Mouse (Mus musculus) intestine, embryonic 15.5 days (tissue): Measurements from ENCODE around the gene Pcyt2. TPM values are rescaled to one million over a fixed set of nuclear protein-coding genes. Genes with fewer than 3 reads are reported as not detected.

Experiments used
- ATAC-seq: fragments of 200-750 bp; cut with Nextera tagmentation; 2 replicates; pipeline ENCODE4 v1.8.0; 2017; ENCODE audit warnings: moderate TSS enrichment, moderate library complexity
- H3K27ac ChIP-seq: fragments of 300-500 bp; sonication (generic); 2 replicates; pipeline ENCODE4 v1.5.1; 2015; ENCODE audit warnings: mild to moderate bottlenecking, inconsistent platforms
- H3K27me3 ChIP-seq: fragments of 300-500 bp; sonication (generic); replicated peaks from 2 replicates; pipeline ENCODE4 v1.6.1; 2015; ENCODE audit warnings: inconsistent platforms
- H3K36me3 ChIP-seq: fragments of 300-500 bp; sonication (generic); 2 replicates; pipeline ENCODE4 v1.6.1; 2015; ENCODE audit warnings: inconsistent platforms
- H3K4me1 ChIP-seq: fragments of 300-500 bp; sonication (generic); replicated peaks from 2 replicates; pipeline ENCODE4 v1.6.1; 2015; ENCODE audit warnings: inconsistent platforms
- H3K4me2 ChIP-seq: fragments of 300-500 bp; sonication (generic); replicated peaks from 2 replicates; pipeline ENCODE4 v1.6.1; 2015; ENCODE audit warnings: mild to moderate bottlenecking, inconsistent platforms
- H3K4me3 ChIP-seq: fragments of 300-500 bp; sonication (generic); replicated peaks from 2 replicates; pipeline ENCODE4 v1.5.1; 2015; ENCODE audit warnings: inconsistent platforms
- H3K9ac ChIP-seq: fragments of 300-500 bp; sonication (generic); 2 replicates; pipeline ENCODE4 v1.6.1; 2015; ENCODE audit warnings: inconsistent platforms
- H3K9me3 ChIP-seq: fragments of 300-500 bp; sonication (generic); 2 replicates; pipeline ENCODE4 v1.6.1; 2016; ENCODE audit warnings: inconsistent platforms
- WGBS: fragments of 180-500 bp; shearing (Covaris S2); methylation state at CpG from one replicate; pipeline ENCODE4 v1.1.7; 2015; 5-methylcytosine and 5-hydroxymethylcytosine counted together
- polyA plus RNA-seq: library from polyadenylated mRNA; unstranded; fragments of >200 nt; fragmentation: Nextera tagmentation; extraction: Ambion mirVana; gene quantifications from 2 replicates; pipeline ENCODE4 v1.2.1, GENCODE M21; 2015

Pcyt2 gene
- polyA plus RNA-seq, 1 experiment from 2014 or later, result 250 TPM

DNA sequence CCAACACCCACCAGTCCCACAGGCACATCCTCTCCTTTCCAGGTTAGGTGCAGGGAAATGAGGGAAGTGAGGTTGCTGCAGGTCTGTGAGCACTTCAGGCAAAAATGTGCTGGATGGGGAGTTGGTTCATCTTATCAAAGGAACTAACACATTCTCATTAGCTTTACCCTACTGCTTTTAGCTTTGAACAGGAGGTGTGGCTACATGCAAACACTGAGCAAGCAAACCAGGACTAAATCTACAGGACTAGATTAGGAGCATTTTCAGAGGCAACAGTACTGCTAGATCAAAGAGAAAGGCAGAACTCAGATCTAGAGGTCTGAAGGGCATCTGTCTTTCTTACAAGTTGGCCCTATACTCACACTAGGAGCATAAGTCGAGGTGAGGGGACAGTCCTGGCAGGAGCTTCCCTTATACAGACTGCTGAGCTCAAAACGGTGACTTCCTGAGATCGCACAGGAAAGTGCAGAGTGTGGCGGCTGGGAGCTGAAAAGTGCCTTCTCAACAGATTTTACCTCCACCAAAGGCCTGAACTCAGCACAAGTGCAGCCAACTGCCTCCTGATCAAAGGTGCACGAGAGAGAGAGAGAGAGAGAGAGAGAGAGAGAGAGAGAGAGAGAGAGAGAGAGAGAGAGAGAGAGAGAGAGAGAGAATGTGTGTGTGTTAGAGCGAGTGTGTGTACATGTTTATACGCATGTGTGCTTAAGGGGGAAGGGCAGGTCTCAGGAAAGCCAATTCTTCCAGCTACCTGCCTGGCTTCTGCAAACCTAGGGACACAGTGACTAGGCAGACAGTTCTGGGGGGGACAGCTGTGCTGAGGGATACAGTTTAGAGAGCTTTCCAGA is 13.4 kb upstream of the Pcyt2 start:
- peaks cover 39% of the 10 kb centered on the region for H3K4me1 ChIP-seq
- no peaks in the 10 kb centered on the region for H3K9me3 ChIP-seq
- 24% methylated on average over 7 of the region's 7 CpGs for WGBS
- ATAC-seq, result no peak
- no peaks in the 10 kb centered on the region for H3K27me3 ChIP-seq
- H3K4me3 ChIP-seq, result 0 out of 2 replicates have a peak overlapping the region, but pooled peaks have one; percentile 94
- peak overlapping the region; percentile 79 for H3K27ac ChIP-seq
- H3K4me2 ChIP-seq, result peak overlapping the region; percentile 85
- H3K36me3 ChIP-seq, result peaks cover 13% of the 10 kb centered on the region
- H3K9ac ChIP-seq, result peak overlapping the region; percentile 29

DNA sequence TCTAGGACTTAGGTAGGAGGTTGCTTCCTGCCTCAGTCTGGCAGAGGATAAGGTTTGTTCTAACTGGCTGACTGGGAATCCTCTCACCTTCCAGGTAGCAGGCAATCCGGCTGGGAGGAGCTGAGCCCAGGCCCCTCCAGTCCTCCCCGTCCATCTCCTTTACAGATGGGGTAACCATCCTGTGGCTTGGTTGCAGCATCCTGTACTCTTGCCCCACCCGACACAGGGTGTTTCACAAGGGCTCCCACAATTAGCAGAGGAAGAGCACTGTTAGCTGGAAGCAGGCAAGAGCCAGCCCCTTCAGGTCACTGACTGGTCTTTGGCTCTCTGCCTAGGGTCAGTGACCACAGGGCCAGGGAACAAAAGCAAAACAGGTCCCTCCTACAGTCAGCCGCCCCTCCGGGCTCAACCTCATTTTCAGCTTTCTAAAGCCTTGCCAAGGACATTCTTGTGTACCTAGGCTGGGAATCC is 12.7 kb upstream of the Pcyt2 start:
- no peaks in the 10 kb centered on the region for H3K9me3 ChIP-seq
- H3K9ac ChIP-seq, result peak overlapping the region; percentile 29
- WGBS, result 54% methylated on average over 5 of the region's 5 CpGs
- H3K36me3 ChIP-seq, result peaks cover 13% of the 10 kb centered on the region
- ATAC-seq, result no peak
- peak overlapping the region; percentile 85 for H3K4me2 ChIP-seq
- peak overlapping the region; percentile 17; the same call in 1 of the 2 replicates for H3K4me3 ChIP-seq
- H3K27me3 ChIP-seq, result no peaks in the 10 kb centered on the region
- peak overlapping the region; percentile 79 for H3K27ac ChIP-seq
- peaks cover 44% of the 10 kb centered on the region for H3K4me1 ChIP-seq

DNA sequence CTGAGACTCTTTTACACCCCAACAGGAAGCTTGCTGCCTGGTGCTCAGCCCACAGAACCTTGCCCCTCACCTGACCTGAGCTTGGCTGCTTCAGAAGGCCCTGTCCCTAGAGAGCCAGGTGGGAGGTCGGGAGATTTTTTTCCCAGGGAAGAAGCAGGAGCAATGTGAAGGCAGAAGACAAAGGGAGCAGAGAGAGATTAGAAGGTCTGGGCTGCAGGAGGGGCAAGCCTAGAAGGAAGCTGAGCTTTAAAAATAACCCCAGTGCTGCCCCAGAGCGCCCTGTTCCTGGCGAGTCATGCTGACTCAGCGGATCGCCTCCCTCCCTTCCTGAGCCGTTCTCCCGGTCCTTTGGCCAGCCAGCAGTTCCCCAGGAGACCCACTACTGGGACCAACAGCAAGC is 12.2 kb upstream of the Pcyt2 start:
- Histone ChIP-seq H3K4me3 (peak overlapping the region; percentile 17; the same call in 1 of the 2 replicates), H3K36me3 (peaks cover 13% of the 10 kb centered on the region), H3K9me3 (no peaks in the 10 kb centered on the region), H3K27me3 (no peaks in the 10 kb centered on the region), H3K9ac (peak overlapping the region; percentile 29), H3K27ac (peak overlapping the region; percentile 79), H3K4me2 (peak overlapping the region; percentile 85), H3K4me1 (peaks cover 48% of the 10 kb centered on the region)
- WGBS, result 34% methylated on average over 7 of the region's 7 CpGs
- ATAC-seq, result 0 out of 2 replicates have a peak, but pooled peaks have one; percentile 9

DNA sequence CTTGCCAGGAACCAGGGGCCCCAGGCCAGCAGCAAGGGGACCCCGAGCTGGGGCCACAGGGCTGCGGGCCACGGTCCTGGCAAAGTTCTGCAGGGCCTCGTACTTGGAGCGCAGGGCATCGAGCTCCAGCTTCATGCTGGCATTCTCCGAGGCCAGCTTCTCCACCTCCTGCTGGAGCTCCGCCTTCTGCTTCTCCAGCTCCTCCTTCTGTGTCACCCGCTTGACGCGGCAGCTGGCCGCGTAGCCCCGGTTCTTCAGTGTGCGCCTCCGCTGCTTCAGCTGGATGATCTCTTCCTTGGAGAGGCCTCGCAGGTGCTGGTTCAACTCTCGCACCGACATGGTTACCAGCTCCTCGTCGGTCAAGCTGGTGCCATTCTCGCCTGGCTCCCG is 11.6 kb upstream of the Pcyt2 start:
- H3K36me3 ChIP-seq, result peaks cover 13% of the 10 kb centered on the region
- no peak overlapping the region for H3K4me3 ChIP-seq
- H3K4me2 ChIP-seq, result peak overlapping the region; percentile 85
- no peaks in the 10 kb centered on the region for H3K9me3 ChIP-seq
- no peaks in the 10 kb centered on the region for H3K27me3 ChIP-seq
- peak overlapping the region; percentile 79 for H3K27ac ChIP-seq
- H3K9ac ChIP-seq, result peak overlapping the region; percentile 29
- ATAC-seq, result no peak
- H3K4me1 ChIP-seq, result peaks cover 48% of the 10 kb centered on the region
- WGBS, result 71% methylated on average over 23 of the region's 23 CpGs

DNA sequence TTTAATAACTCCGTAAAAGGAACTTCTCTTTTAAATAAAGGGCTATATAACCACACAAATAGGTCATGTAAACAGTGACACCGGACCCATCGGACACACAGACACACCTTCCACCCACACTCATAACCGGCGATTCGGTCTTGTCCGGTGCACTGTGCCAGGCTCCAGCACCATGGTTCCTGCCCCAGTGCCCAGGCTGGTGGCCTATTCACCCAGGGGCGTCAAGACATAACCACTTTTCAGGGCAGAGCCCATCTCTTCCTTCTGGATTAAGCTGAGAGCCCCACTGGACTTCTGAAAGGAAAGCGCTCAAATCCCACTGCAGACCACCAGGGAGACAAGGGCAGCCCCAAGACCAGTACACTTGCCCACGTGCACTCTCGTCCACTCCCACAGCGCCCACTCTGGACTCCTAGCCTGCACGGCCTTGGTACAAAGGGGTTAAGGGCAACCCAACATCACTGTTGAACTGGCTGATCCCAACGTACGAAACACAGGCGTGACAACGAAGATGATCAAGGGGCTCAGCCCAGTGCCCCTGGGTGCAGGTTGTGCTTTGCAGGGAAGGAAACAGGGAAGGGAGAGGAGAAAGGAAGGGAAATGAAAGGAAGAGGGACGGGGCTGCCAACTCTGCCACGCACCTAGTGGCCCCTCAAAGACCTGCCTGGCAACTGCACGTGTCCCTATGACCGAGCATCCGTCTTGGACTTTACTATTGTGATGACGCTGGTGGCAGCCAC is 11.0 kb upstream of the Pcyt2 start:
- peaks cover 48% of the 10 kb centered on the region for H3K4me1 ChIP-seq
- H3K9ac ChIP-seq, result no peak overlapping the region

DNA sequence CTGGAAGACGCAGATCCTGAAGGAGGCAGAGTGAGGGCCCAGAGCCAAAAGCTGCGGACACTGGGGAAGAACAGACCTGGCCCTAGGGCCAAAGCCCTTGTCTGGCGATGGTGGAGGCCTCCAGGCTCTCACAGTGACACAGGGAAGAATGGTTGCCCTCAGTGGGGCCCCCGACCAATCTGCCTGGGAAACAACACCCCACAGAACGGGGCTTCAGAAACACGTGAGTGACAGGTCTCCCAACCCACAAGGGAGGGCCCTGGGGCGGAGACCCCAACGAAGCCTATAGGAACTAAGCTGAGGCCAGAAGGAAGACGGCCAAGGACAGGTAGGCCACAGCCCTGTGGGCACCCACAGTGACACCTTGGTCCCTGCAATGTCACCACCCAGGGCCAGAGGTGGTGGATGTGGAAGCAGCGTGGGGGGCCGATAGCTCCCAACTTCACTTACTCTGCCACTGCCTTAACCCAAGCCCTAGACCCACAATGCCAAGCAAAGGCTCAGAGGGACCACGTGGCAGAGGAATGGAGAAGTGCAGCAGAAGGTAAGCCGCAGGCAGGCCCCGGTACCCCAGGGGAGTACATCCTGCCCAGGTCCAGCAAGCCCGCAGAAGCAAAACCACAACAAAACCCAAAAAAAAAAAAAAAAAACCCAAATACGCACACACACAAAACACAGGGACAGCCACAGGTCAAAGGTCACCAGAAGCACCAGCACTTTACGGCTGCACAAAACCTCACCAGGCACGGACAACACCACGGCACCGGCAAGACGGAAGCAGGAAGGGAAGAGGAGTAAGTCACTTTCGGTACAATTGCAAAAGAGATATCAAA is 9.9 kb upstream of the Pcyt2 start:
- Histone ChIP-seq H3K4me3 (no peak overlapping the region), H3K27ac (no peak overlapping the region), H3K27me3 (no peaks in the 10 kb centered on the region), H3K9ac (no peak overlapping the region; the same call in 1 of the 2 replicates), H3K36me3 (peaks cover 13% of the 10 kb centered on the region), H3K4me2 (no peak overlapping the region), H3K9me3 (no peaks in the 10 kb centered on the region), H3K4me1 (peaks cover 51% of the 10 kb centered on the region)
- WGBS, result 72% methylated on average over 22 of the region's 22 CpGs
- ATAC-seq, result no peak

More for the DNA sequence above, 11.0 kb upstream of the Pcyt2 start:
- ATAC-seq, result no peak
- Histone ChIP-seq H3K4me2 (peak overlapping the region; percentile 12; the same call in 1 of the 2 replicates), H3K9me3 (no peaks in the 10 kb centered on the region), H3K27ac (0 out of 2 replicates have a peak overlapping the region, but pooled peaks have one; percentile 79), H3K27me3 (no peaks in the 10 kb centered on the region), H3K4me3 (no peak overlapping the region), H3K36me3 (peaks cover 13% of the 10 kb centered on the region)
- WGBS, result 93% methylated on average over 23 of the region's 23 CpGs

DNA sequence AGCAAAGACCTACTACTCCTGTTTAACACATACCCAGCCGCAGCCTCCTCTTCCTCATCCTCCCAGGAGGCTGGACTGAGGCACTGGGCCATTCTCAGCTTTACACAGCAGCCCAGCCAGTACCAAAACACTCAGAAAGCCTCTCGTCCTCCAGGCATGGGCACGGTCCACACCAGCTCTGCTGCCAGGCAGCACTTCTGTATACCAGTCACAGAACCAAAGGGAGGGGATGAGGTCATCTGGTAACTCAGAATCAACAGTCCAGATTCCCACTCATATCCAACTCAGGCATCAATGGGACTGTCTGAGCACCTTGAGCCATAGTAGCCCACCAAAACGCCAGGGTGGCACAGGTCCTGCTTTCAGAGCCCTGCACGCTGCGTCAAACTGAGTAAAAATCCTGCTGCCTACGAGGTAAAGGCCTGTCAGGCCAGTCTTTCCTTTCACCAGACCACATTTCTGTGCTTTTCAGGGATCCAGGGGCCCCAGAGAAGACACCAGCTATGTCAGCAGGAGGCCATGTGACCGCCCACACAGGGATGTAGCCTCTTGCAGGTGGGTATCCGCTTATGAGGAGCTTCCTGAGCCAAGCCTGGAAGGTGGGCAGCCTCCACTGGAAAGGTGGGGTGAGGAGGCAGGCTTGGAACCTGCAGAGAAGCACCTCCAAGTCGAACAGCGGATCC is 9.2 kb upstream of the Pcyt2 start:
- ATAC-seq, result no peak
- peaks cover 13% of the 10 kb centered on the region for H3K36me3 ChIP-seq
- H3K27me3 ChIP-seq, result no peaks in the 10 kb centered on the region
- no peak overlapping the region for H3K4me3 ChIP-seq
- no peak overlapping the region for H3K4me2 ChIP-seq
- peaks cover 45% of the 10 kb centered on the region for H3K4me1 ChIP-seq
- no peaks in the 10 kb centered on the region for H3K9me3 ChIP-seq
- H3K9ac ChIP-seq, result no peak overlapping the region; the same call in 1 of the 2 replicates
- WGBS, result 91% methylated on average over 11 of the region's 11 CpGs
- H3K27ac ChIP-seq, result no peak overlapping the region

DNA sequence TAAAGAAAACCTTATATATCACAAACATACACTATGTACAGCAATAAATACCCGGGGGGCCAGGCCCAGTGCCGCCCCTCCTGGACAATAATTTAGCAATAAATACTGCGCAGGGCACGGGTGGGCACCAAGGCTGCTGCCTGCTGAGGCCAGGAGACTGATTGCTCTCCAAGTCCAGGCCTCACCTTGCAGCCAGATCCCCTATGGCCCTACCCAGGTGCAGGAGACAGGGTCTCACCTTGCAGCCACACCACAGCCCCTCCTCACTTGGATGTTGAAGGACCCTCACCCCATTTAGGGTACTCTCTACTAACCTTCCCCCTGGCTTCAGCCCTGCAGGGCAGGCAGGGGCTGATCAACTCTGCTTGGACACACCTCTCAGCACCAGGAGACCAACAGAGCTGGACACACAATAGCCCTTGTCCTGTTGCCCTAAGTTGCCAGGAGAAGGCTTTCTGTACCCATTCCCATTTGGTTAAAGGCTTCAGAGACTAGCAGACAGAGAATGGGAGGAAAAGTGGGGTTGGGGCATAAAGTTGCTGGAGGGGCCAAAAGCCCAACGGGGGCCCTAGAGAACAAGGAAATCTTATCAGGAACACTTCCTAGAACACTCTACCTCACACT is 7.5 kb upstream of the Pcyt2 start, which contains the start of gene Sirt7:
Sirt7 (minus strand) TSS at position 89 of the 624 bp plus-strand sequence.
- Histone ChIP-seq H3K4me3 (peak within 1 kb of the TSS; percentile 93), H3K9ac (peak within 1 kb of the TSS; percentile 78), H3K36me3 (peaks cover 17% of the 10 kb centered on the region), H3K4me2 (peak within 1 kb of the TSS; percentile 93), H3K4me1 (peaks cover 31% of the 10 kb centered on the region), H3K9me3 (no peaks in the 10 kb centered on the region), H3K27ac (peak within 1 kb of the TSS; percentile 85), H3K27me3 (no peaks in the 10 kb centered on the region)
- 14% methylated on average over 5 of the region's 5 CpGs for WGBS
- ATAC-seq, result peak; percentile 27

DNA sequence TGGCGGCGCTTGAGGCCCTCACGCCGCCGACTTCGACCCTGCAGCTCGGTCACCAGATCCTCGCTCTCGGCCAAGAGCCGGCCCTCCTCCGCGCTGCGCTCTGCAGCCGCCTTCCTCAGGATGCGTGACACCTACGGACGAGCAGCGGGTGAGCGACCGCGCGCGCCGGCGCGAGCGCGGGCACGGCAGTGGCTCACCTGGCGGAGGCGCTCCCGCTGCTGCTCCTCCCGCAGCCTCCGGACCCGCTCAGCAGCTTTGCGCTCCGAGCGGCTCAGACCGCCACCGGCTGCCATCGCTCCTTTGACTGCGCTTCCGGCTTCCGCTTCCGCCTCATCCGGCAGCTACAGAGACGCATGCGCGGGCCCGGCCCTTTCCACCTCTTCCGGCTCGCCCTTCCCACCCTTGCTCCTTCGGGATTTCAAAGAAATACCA is 7.0 kb upstream of the Pcyt2 start:
- H3K27me3 ChIP-seq, result no peaks in the 10 kb centered on the region
- H3K4me3 ChIP-seq, result peak overlapping the region; percentile 93
- H3K36me3 ChIP-seq, result peaks cover 22% of the 10 kb centered on the region
- H3K9me3 ChIP-seq, result no peaks in the 10 kb centered on the region
- H3K27ac ChIP-seq, result peak overlapping the region; percentile 85
- H3K9ac ChIP-seq, result peak overlapping the region; percentile 78
- peaks cover 25% of the 10 kb centered on the region for H3K4me1 ChIP-seq
- ATAC-seq, result peak; percentile 85
- H3K4me2 ChIP-seq, result peak overlapping the region; percentile 93
- under 1% methylated on average over 53 of the region's 53 CpGs for WGBS

DNA sequence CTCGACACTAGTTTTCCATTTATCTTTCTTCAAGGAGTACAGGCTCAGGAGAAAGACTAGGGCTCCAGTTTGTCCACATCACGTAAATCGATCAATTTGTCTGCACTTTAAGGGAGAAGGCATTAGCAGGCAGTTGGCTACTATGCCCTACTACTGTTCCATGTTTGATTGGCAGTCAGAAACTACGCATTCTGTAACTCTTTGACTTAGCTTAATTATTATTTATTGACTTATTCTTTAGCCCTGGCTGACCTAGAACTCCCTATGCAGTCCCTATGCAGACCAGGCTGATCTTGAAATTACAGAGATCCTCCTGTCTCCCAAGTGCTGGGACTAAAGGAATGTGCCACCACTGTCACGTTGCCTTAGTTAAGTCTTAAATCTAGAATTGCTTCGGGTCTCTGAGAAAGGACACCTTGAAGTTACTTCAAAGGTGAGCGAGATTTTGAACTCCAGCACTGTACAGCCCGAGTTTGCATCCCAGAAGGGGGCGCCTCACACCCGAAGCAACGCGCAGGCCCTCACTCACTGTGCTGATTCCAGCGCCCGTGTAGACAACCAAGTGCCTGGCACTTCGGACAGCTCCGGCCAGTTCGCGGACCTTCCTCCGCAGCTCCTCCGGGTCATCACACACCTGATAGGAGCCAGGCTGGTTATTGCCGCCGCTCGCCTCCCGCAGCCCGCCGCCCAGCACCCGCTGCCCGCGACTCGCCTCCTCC is 6.4 kb upstream of the Pcyt2 start:
- peak; percentile 82 for ATAC-seq
- Histone ChIP-seq H3K9ac (peak overlapping the region; percentile 78), H3K27ac (peak overlapping the region; percentile 85), H3K27me3 (no peaks in the 10 kb centered on the region), H3K36me3 (peaks cover 19% of the 10 kb centered on the region), H3K4me1 (peaks cover 20% of the 10 kb centered on the region), H3K9me3 (no peaks in the 10 kb centered on the region), H3K4me3 (peak overlapping the region; percentile 93), H3K4me2 (peak overlapping the region; percentile 93)
- 12% methylated on average over 30 of the region's 30 CpGs for WGBS
